Mouse (Mus musculus): ENCODE data around the gene Ptbp3. TPM values are rescaled to one million over a fixed set of nuclear protein-coding genes. Genes with fewer than 3 reads are reported as not detected.
A peak's percentile ranks its signal among the peaks of the same experiment; 100 is the strongest.

Gene Ptbp3
- total and polyA plus RNA-seq, 2 experiments from 2014 or later: 13.2 to 29.2 TPM

- TF ChIP-seq CTCF (IDR thresholded peaks at IDR 0.05; ENCODE audit: low read depth): no peak
- peaks cover 4% of the 10 kb centered on the region; the same call in 1 of the 2 replicates for H3K27me3 ChIP-seq (ENCODE audit: insufficient read depth, low read length)
- no peak overlapping the region for H3K4me2 ChIP-seq (ENCODE audit: low read depth, low read length)
- no peak overlapping the region for H3K4me3 ChIP-seq (ENCODE audit: low read length)
- no peak for DNase-seq (ENCODE audit: low spot score)
- ATAC-seq: no peak
- H3K9me3 ChIP-seq (ENCODE audit: low read length): peaks cover 3% of the 10 kb centered on the region; the same call in 1 of the 2 replicates
- no peak overlapping the region for H3K9ac ChIP-seq (replicated peaks; ENCODE audit: low read length)
- no peak overlapping the region for H3K27ac ChIP-seq
- WGBS: 78% methylated on average over 3 of the region's 3 CpGs
- no peaks in the 10 kb centered on the region for H3K4me1 ChIP-seq (ENCODE audit: insufficient read depth, low read length)
- no peaks in the 10 kb centered on the region for H3K36me3 ChIP-seq (ENCODE audit: insufficient read depth, low read length)
Observed at GRCm38 (mm10) chr4:59434039-59434438, 115.1 kb downstream of the Ptbp3 start.

GRCm38 (mm10) chr4:59429128-59429527 lies 120.0 kb downstream of the Ptbp3 start:
- no peak for TF ChIP-seq CTCF (IDR thresholded peaks at IDR 0.05; ENCODE audit: low read depth)
- Histone ChIP-seq H3K4me2 (ENCODE audit: low read depth, low read length) (no peak overlapping the region), H3K9me3 (ENCODE audit: low read length) (no peaks in the 10 kb centered on the region), H3K27me3 (ENCODE audit: insufficient read depth, low read length) (no peaks in the 10 kb centered on the region), H3K27ac (no peak overlapping the region), H3K4me3 (ENCODE audit: low read length) (no peak overlapping the region), H3K36me3 (ENCODE audit: insufficient read depth, low read length) (no peaks in the 10 kb centered on the region), H3K9ac (replicated peaks; ENCODE audit: low read length) (no peak overlapping the region), H3K4me1 (ENCODE audit: insufficient read depth, low read length) (no peaks in the 10 kb centered on the region)
- DNase-seq (ENCODE audit: low spot score): no peak
- 90% methylated on average over 6 of the region's 6 CpGs for WGBS
- no peak for ATAC-seq

- Histone ChIP-seq H3K4me1 (ENCODE audit: insufficient read depth, low read length) (no peaks in the 10 kb centered on the region), H3K36me3 (ENCODE audit: insufficient read depth, low read length) (no peaks in the 10 kb centered on the region), H3K27me3 (ENCODE audit: insufficient read depth, low read length) (no peaks in the 10 kb centered on the region), H3K9me3 (ENCODE audit: low read length) (no peaks in the 10 kb centered on the region), H3K4me3 (ENCODE audit: low read length) (no peak overlapping the region), H3K4me2 (ENCODE audit: low read depth, low read length) (no peak overlapping the region), H3K27ac (no peak overlapping the region), H3K9ac (replicated peaks; ENCODE audit: low read length) (no peak overlapping the region)
- ATAC-seq (no peak), DNase-seq (ENCODE audit: low spot score) (no peak)
- TF ChIP-seq CTCF (IDR thresholded peaks at IDR 0.05; ENCODE audit: low read depth): no peak
- 91% methylated on average over 5 of the region's 5 CpGs for WGBS
Observed at GRCm38 (mm10) chr4:59426429-59426828, 122.7 kb downstream of the Ptbp3 start.

- Histone ChIP-seq H3K9ac (replicated peaks; ENCODE audit: low read length) (no peak overlapping the region), H3K4me3 (ENCODE audit: low read length) (no peak overlapping the region), H3K9me3 (ENCODE audit: low read length) (no peaks in the 10 kb centered on the region), H3K27me3 (ENCODE audit: insufficient read depth, low read length) (no peaks in the 10 kb centered on the region), H3K27ac (no peak overlapping the region; the same call in 1 of the 2 replicates), H3K4me1 (ENCODE audit: insufficient read depth, low read length) (no peaks in the 10 kb centered on the region), H3K4me2 (ENCODE audit: low read depth, low read length) (no peak overlapping the region), H3K36me3 (ENCODE audit: insufficient read depth, low read length) (no peaks in the 10 kb centered on the region)
- no peak for DNase-seq (ENCODE audit: low spot score)
- peak; percentile 11; the same call in 1 of the 2 replicates for ATAC-seq
- TF ChIP-seq CTCF (IDR thresholded peaks at IDR 0.05; ENCODE audit: low read depth): no peak
Observed at GRCm38 (mm10) chr4:59422808-59423207, 126.4 kb downstream of the Ptbp3 start.

DNA sequence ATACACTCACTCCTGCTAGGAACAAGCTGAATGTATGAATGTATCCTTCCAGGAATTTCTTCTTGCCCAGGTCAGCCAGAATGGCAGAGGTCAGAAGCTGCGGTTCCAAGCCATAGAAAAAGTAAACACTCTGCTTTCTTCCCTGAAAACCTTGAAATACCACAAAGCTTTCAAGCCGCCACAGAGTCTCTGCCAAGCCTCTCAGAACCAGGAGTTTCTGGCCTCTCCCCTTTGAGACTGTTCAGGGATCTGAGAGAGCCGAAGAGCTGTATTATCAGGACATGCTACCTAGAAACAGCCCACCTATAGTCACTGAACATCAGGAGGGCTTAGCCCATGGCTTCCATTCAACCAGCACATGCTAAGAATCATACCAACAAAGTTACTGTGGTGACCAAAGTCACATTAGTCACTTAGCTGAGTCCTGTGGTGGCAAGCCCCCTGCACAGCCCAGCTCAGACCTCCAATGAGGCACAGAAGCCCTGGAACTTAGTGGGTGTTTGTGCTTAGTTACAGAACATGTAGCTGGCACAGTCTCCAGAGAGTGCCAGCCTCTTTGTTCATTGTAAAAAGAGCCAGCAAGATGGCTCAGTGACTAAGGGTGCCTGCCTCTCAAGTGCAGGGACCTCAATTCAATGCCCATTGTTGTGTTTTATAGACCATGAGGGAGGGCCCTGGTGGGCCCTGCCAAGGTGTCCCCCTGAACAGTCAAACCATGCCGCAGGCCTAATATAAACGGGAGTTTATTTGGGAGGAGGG lies 127.0 kb downstream of the Ptbp3 start:
- peak overlapping the region; percentile 32; the same call in 1 of the 2 replicates for H3K27ac ChIP-seq
- no peaks in the 10 kb centered on the region for H3K36me3 ChIP-seq (ENCODE audit: insufficient read depth, low read length)
- ATAC-seq (peak; percentile 82), DNase-seq (ENCODE audit: low spot score) (peak; percentile 34)
- no peak overlapping the region for H3K4me3 ChIP-seq (ENCODE audit: low read length)
- no peak overlapping the region for H3K4me2 ChIP-seq (ENCODE audit: low read depth, low read length)
- no peaks in the 10 kb centered on the region for H3K9me3 ChIP-seq (ENCODE audit: low read length)
- H3K9ac ChIP-seq (replicated peaks; ENCODE audit: low read length): no peak overlapping the region
- TF ChIP-seq CTCF (IDR thresholded peaks at IDR 0.05; ENCODE audit: low read depth): no peak
- 30% methylated on average over 5 of the region's 5 CpGs for WGBS
- no peaks in the 10 kb centered on the region for H3K4me1 ChIP-seq (ENCODE audit: insufficient read depth, low read length)
- H3K27me3 ChIP-seq (ENCODE audit: insufficient read depth, low read length): no peaks in the 10 kb centered on the region

Other genes starting within 250 kb of the Ptbp3 start
- 9.4 and 10.8 TPM in 2 replicates for gene Susd1, start 110.7 kb downstream of the Ptbp3 start, total RNA-seq (2014; rRNA removed)
- gene Susd1, start 110.7 kb downstream of the Ptbp3 start, polyA plus RNA-seq (2015; fragmentation: Nextera tagmentation; extraction: Ambion mirVana): 2.2 and 2.7 TPM in 2 replicates
- 23.6 and 27.9 TPM in 2 replicates for gene Hsdl2, start 32.2 kb upstream of the Ptbp3 start, total RNA-seq (2014; rRNA removed)
- gene Hsdl2, start 32.2 kb upstream of the Ptbp3 start, polyA plus RNA-seq (2015; fragmentation: Nextera tagmentation; extraction: Ambion mirVana): 48.8 and 57.3 TPM in 2 replicates
- 29.2 and 41.9 TPM in 2 replicates for gene E130308A19Rik, start 76.8 kb upstream of the Ptbp3 start, total RNA-seq (2014; rRNA removed)
- gene E130308A19Rik, start 76.8 kb upstream of the Ptbp3 start, polyA plus RNA-seq (2015; fragmentation: Nextera tagmentation; extraction: Ambion mirVana): 33.8 and 35.7 TPM in 2 replicates